Mouse (Mus musculus) cerebellum, adult 2 months (tissue): ENCODE data around the gene Dpp8. TPM values are rescaled to one million over a fixed set of nuclear protein-coding genes. Genes with fewer than 3 reads are reported as not detected.

Source experiments
- DNase-seq, 2 experiments: peaks; one replicate each; pipeline ENCODE4 v3.0.0; 2021
- H3K27ac ChIP-seq: fragments of 200-500 bp; 2 replicates; pipeline ENCODE4 v1.5.1; 2012; ENCODE audit warnings: low read length, control low read depth, inconsistent platforms; ENCODE audit not compliant: insufficient read depth
- H3K27me3 ChIP-seq: fragments of 200-500 bp; 2 replicates; pipeline ENCODE4 v1.6.1; 2012; ENCODE audit warnings: inconsistent platforms, mild to moderate bottlenecking, low read length, moderate library complexity; ENCODE audit not compliant: control insufficient read depth, insufficient read depth
- H3K4me1 ChIP-seq: fragments of 200-500 bp; 2 replicates; pipeline ENCODE4 v1.6.1; 2011; ENCODE audit warnings: low read length; ENCODE audit not compliant: control insufficient read depth, insufficient read depth
- H3K4me3 ChIP-seq: fragments of 200-500 bp; replicated peaks from 2 replicates; pipeline ENCODE3; 2011; ENCODE audit warnings: mild to moderate bottlenecking, low read depth, low read length, control low read depth; ENCODE audit not compliant: insufficient read depth
- CTCF ChIP-seq: fragments of 200-500 bp; IDR thresholded peaks from 2 replicates; pipeline ENCODE4 v1.5.1; 2011; ENCODE audit warnings: low read depth, mild to moderate bottlenecking, control low read depth, low read length, moderate library complexity, borderline replicate concordance; ENCODE audit not compliant: insufficient read depth
- POLR2A ChIP-seq: fragments of 200-500 bp; IDR thresholded peaks from 2 replicates; pipeline ENCODE4 v1.6.1; 2011; ENCODE audit warnings: low read length, control low read depth, borderline replicate concordance; ENCODE audit not compliant: insufficient read depth
- WGBS: fragments of 180-500 bp; shearing (Covaris S2); methylation state at CpG from one replicate; pipeline ENCODE4 v1.1.7; 2018; 5-methylcytosine and 5-hydroxymethylcytosine counted together
- polyA plus RNA-seq: library from polyadenylated mRNA; depleted of rRNA; stranded (reverse); fragments of >200 nt; gene quantifications from 2 replicates; pipeline ENCODE4 v1.2.3, GENCODE M21; 2012

The Dpp8 gene
- polyA plus RNA-seq, 1 experiment: 76.6 TPM

- no peaks in the 10 kb centered on the region for H3K27me3 ChIP-seq
- TF ChIP-seq POLR2A: no peak
- TF ChIP-seq CTCF: no peak
- H3K4me1 ChIP-seq: peaks cover 17% of the 10 kb centered on the region
- WGBS: 42% methylated on average over 3 of the region's 3 CpGs
- H3K4me3 ChIP-seq: peak overlapping the region; percentile 25
- DNase-seq: no peak
- H3K27ac ChIP-seq: no peak overlapping the region
Measured at GRCm38 (mm10) chr9:65018588-65019121, 13.6 kb upstream of the Dpp8 start.

GRCm38 (mm10) chr9:65019146-65019545 is 13.1 kb upstream of the Dpp8 start:
- Histone ChIP-seq H3K4me1 (peaks cover 17% of the 10 kb centered on the region), H3K4me3 (peak overlapping the region; percentile 25), H3K27ac (no peak overlapping the region), H3K27me3 (no peaks in the 10 kb centered on the region)
- WGBS: 45% methylated on average over 3 of the region's 3 CpGs
- no peak for DNase-seq
- TF ChIP-seq POLR2A: no peak
- TF ChIP-seq CTCF: no peak

GRCm38 (mm10) chr9:65020128-65020527 is 12.1 kb upstream of the Dpp8 start:
- no peak for DNase-seq
- Histone ChIP-seq H3K27ac (no peak overlapping the region), H3K4me1 (peaks cover 14% of the 10 kb centered on the region), H3K27me3 (no peaks in the 10 kb centered on the region), H3K4me3 (peak overlapping the region; percentile 96)
- 58% methylated on average over 4 of the region's 4 CpGs for WGBS
- TF ChIP-seq CTCF (no peak), POLR2A (no peak)

- DNase-seq: peak; percentile 90 to 93
- no peak for TF ChIP-seq CTCF
- peak; percentile 95 for TF ChIP-seq POLR2A
- H3K27me3 ChIP-seq: no peaks in the 10 kb centered on the region
- H3K4me3 ChIP-seq: peak within 1 kb of the TSS; percentile 96
- H3K27ac ChIP-seq: peak within 1 kb of the TSS; percentile 86
- H3K4me1 ChIP-seq: peaks cover 13% of the 10 kb centered on the region
- under 1% methylated on average over 81 of the region's 81 CpGs for WGBS
Measured at GRCm38 (mm10) chr9:65020991-65021886, 11.0 kb upstream of the Dpp8 start, which contains the start of gene Hacd3. Gene Hacd3 (minus strand): TSS chr9:65021693.

GRCm38 (mm10) chr9:65021887-65022579 is 10.2 kb upstream of the Dpp8 start:
- Histone ChIP-seq H3K4me1 (peaks cover 13% of the 10 kb centered on the region), H3K4me3 (peak overlapping the region; percentile 96), H3K27me3 (no peaks in the 10 kb centered on the region), H3K27ac (peak overlapping the region; percentile 85)
- TF ChIP-seq POLR2A: no peak
- TF ChIP-seq CTCF: no peak
- no peak for DNase-seq
- 23% methylated on average over 9 of the region's 9 CpGs for WGBS

- 78% methylated on average over 4 of the region's 4 CpGs for WGBS
Measured at GRCm38 (mm10) chr9:65022580-65023135, 9.6 kb upstream of the Dpp8 start.

GRCm38 (mm10) chr9:65023447-65023846 is 8.8 kb upstream of the Dpp8 start:
- Histone ChIP-seq H3K4me1 (peaks cover 8% of the 10 kb centered on the region), H3K27me3 (no peaks in the 10 kb centered on the region), H3K27ac (no peak overlapping the region), H3K4me3 (no peak overlapping the region)
- WGBS: 97% methylated on average over 3 of the region's 3 CpGs
- TF ChIP-seq POLR2A (no peak), CTCF (no peak)
- no peak for DNase-seq

More at GRCm38 (mm10) chr9:65022580-65023135, 9.6 kb upstream of the Dpp8 start:
- H3K27me3 ChIP-seq: no peaks in the 10 kb centered on the region
- H3K4me3 ChIP-seq: no peak overlapping the region
- no peak for TF ChIP-seq POLR2A
- TF ChIP-seq CTCF: no peak
- H3K4me1 ChIP-seq: peaks cover 11% of the 10 kb centered on the region
- no peak overlapping the region for H3K27ac ChIP-seq
- no peak for DNase-seq
